Mouse (Mus musculus) olfactory bulb, adult 2 months (tissue): Measurements from ENCODE around the gene Ttc39a. TPM values are rescaled to one million over a fixed set of nuclear protein-coding genes. Genes with fewer than 3 reads are reported as not detected.
"Not testable (repeated sequence)": the region's sequence is repeated elsewhere in the genome, so short reads cannot be mapped to it uniquely, and the experiment has no call there.

ENCODE experiments used
- H3K27ac ChIP-seq: fragments of 200-500 bp; 2 replicates; pipeline ENCODE4 v1.5.1; 2012; ENCODE audit warnings: low read depth, low read length; ENCODE audit not compliant: insufficient read depth
- H3K4me1 ChIP-seq: fragments of 200-500 bp; 2 replicates; pipeline ENCODE4 v1.6.1; 2012; ENCODE audit warnings: low read length; ENCODE audit not compliant: control insufficient read depth, insufficient read depth
- H3K4me3 ChIP-seq: fragments of 200-500 bp; 2 replicates; pipeline ENCODE4 v1.5.1; 2012; ENCODE audit warnings: mild to moderate bottlenecking, low read depth, low read length, moderate library complexity; ENCODE audit not compliant: insufficient read depth
- CTCF ChIP-seq: fragments of 200-500 bp; IDR thresholded peaks from 2 replicates; pipeline ENCODE4 v1.5.1; 2012; ENCODE audit warnings: low read depth, mild to moderate bottlenecking, low read length, moderate library complexity; ENCODE audit not compliant: insufficient read depth
- POLR2A ChIP-seq: fragments of 200-500 bp; IDR thresholded peaks from 2 replicates; pipeline ENCODE4 v1.6.1; 2012; ENCODE audit warnings: mild to moderate bottlenecking, low read depth, low read length, moderate library complexity; ENCODE audit not compliant: insufficient read depth
- WGBS: fragments of 180-500 bp; shearing (Covaris S2); methylation state at CpG from one replicate; pipeline ENCODE4 v1.1.7; 2018; 5-methylcytosine and 5-hydroxymethylcytosine counted together
- polyA plus RNA-seq: library from polyadenylated mRNA; stranded (reverse); fragments of >200 nt; gene quantifications from 2 replicates; pipeline ENCODE4 v1.2.4, GENCODE M21; 2012; ENCODE audit warnings: low replicate concordance; ENCODE audit not compliant: missing spikeins, insufficient read depth, insufficient read length

Gene Ttc39a
- polyA plus RNA-seq: not detected in 2 replicates

DNA sequence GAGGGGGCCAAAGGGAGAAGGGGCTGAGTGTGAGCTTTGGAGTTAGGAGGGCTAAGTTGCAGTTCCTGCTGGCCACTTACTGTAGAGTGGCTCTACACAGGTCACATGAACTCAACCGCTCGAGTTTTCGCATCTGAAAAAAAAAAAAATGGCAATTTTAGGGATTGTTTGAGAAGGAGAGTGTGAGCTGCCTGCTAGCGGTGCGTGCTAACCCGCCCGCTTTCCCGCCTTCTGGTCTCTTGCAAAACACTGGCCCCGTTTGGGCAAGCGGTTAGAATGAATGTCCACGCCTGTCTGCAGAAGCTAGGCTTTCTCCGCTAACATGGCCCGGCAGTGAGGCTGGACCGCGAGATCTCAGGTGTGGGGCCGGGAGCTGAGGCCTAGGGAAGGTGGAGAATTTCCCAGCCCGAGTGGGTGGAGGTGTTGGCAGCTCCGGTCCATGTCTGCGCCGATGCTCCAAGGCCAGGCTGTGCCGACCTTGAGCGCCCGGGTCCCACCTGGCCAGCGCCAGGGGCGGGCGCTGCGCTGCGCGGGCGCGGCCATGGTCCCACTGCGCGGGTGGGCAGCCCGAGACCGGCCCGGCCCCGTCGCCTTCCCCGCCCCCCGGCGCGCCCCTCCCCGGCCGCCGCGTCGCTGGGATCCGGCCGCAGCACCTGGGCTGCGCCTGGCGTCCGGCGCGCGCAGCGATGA lies at the start of gene Ttc39a:
Gene Ttc39a, plus strand, starts transcription at position 138 of the 690 bp plus-strand sequence.
- H3K27ac ChIP-seq: no peak within 1 kb of the TSS

DNA sequence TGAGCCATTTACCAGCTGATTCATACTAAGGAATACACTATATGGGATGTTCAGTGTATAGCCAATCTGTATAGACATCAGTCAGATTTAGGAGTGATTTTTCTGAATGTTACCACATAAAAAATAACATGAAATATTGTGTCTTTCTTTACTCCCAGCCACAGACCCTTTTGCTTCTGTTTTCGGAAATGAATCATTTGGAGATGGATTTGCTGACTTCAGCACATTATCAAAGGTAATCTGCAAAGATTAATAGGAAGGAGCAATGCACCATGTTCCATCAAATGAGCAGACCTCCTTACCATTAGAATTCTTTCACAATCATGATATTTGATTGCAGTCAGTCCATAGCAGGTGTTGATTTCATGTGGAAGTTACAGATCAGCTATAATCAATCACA lies 28.3 kb upstream of the Ttc39a start:
- Histone ChIP-seq H3K4me3 (no peak overlapping the region), H3K4me1 (no peaks in the 10 kb centered on the region), H3K27ac (no peak overlapping the region)
- 95% methylated on average over 1 of the region's 1 CpGs for WGBS
- TF ChIP-seq POLR2A (no peak), CTCF (no peak)

More for the DNA sequence above, at the start of gene Ttc39a:
- TF ChIP-seq POLR2A (no peak), CTCF (no peak)
- Histone ChIP-seq H3K4me1 (peaks cover 7% of the 10 kb centered on the region), H3K4me3 (peak within 1 kb of the TSS; percentile 68)
- WGBS: 2% methylated on average over 42 of the region's 56 CpGs

DNA sequence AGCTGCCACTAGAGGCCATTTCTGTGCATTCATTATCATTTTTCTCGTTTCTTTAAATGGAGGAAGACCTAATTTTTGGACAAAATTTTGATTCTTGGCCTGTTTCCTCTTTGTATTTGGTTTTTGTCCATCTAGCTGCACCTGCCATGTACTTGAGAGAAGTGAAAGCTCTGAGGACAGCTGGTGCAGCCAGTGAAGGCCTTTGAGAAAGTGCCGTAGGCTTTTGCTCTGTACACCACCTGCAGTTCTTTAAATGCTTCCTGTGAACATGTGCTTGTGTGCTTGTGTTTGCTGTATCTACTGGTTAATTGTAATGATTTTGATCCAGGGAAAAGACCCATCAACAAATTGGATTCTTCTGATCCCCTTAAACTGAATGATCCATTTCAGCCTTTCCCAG lies 24.0 kb upstream of the Ttc39a start:
- WGBS: 63% methylated on average over 2 of the region's 2 CpGs
- Histone ChIP-seq H3K4me1 (no peaks in the 10 kb centered on the region), H3K27ac (no peak overlapping the region), H3K4me3 (no peak overlapping the region)
- TF ChIP-seq CTCF (no peak), POLR2A (no peak)

GRCm38 (mm10) chr4:109385599-109385998 lies 20.8 kb upstream of the Ttc39a start:
- no peak overlapping the region for H3K4me3 ChIP-seq
- H3K4me1 ChIP-seq: no peaks in the 10 kb centered on the region
- TF ChIP-seq CTCF (no peak), POLR2A (no peak)
- WGBS: 27% methylated on average over 4 of the region's 4 CpGs
- H3K27ac ChIP-seq: no peak overlapping the region

GRCm38 (mm10) chr4:109393229-109393779 lies 13.1 kb upstream of the Ttc39a start:
- WGBS: 86% methylated on average over 6 of the region's 6 CpGs
- H3K4me1 ChIP-seq: peaks cover 6% of the 10 kb centered on the region; the same call in 1 of the 2 replicates
- no peak overlapping the region for H3K4me3 ChIP-seq
- no peak for TF ChIP-seq POLR2A
- TF ChIP-seq CTCF: no peak
- H3K27ac ChIP-seq: no peak overlapping the region

- WGBS: 12% methylated on average over 13 of the region's 13 CpGs
- Histone ChIP-seq H3K4me1 (peaks cover 6% of the 10 kb centered on the region; the same call in 1 of the 2 replicates), H3K4me3 (no peak overlapping the region), H3K27ac (no peak overlapping the region)
- TF ChIP-seq POLR2A: no peak
- no peak for TF ChIP-seq CTCF
Measured at GRCm38 (mm10) chr4:109393902-109394301, 12.5 kb upstream of the Ttc39a start.

DNA sequence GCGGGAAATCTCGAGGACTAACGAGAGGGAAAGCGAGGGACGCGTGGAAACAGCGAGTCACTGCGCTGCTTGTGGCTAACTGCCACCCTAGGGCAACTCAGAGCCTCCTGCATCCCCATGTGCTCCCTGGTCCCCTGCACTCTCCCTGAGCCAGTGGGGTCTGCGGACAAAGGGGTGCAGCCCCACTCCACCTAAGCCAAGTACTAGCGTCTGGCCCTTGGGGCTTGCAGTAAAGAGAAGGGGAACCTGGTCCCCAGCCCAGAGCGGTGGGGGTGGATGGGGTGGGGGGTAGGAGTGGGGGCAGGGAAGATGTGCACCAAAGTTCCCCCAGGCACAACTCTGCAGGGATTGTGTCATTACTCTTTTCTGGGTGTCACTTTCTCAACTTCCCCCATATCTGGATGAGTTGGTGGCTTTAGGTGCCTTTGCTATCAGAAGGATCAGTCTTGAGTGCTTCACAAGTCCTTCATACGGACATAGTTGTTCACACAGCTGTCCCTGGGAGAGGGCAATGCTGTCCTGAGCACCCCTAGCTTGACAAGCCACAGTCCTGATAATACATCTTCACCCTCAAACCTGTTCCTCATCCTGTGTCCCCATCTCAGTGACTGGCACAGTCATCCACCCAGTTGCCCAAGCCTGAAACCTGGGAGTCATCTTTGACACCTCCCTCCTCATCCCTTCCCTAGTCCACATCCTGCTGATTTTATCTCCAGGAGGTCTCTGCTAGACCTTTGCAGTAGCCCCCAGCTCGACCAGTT lies 11.9 kb upstream of the Ttc39a start:
- WGBS: 36% methylated on average over 13 of the region's 13 CpGs
- Histone ChIP-seq H3K4me1 (peaks cover 6% of the 10 kb centered on the region; the same call in 1 of the 2 replicates), H3K4me3 (no peak overlapping the region)

GRCm38 (mm10) chr4:109400366-109400980 lies 6.0 kb upstream of the Ttc39a start:
- no peak for TF ChIP-seq CTCF
- TF ChIP-seq POLR2A: no peak
- Histone ChIP-seq H3K4me3 (no peak overlapping the region), H3K4me1 (no peaks in the 10 kb centered on the region), H3K27ac (no peak overlapping the region)
- WGBS: 81% methylated on average over 10 of the region's 10 CpGs

More for the DNA sequence above, 11.9 kb upstream of the Ttc39a start:
- H3K27ac ChIP-seq: no peak overlapping the region
- TF ChIP-seq POLR2A: no peak
- no peak for TF ChIP-seq CTCF

DNA sequence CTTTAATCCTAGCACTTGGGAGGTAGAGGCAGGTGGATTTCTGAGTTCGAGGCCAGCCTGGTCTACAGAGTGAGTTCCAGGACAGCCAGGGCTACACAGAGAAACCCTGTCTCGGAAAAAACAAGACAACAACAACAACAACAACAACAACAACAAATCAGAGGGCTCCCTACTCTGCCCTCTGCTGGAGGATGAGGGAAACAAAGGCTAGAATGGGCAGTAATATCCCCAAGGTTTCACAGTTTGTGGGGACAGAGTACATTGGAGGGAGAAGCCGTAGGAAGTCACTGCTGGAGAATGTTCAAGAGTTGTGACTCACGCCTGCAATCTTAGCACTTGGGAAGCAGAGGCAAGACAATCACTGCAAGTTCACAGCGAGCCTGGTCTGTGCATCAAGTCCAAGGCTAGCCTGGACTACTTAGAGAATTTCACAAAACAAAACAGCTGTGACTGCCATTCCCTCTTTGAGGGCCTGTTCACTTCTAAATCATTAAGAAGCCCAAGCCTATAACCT lies 5.2 kb upstream of the Ttc39a start:
- peaks cover 2% of the 10 kb centered on the region for H3K4me1 ChIP-seq
- H3K4me3 ChIP-seq: no peak overlapping the region
- no peak overlapping the region for H3K27ac ChIP-seq
- TF ChIP-seq CTCF (no peak), POLR2A (no peak)
- WGBS: 72% methylated on average over 5 of the region's 5 CpGs

DNA sequence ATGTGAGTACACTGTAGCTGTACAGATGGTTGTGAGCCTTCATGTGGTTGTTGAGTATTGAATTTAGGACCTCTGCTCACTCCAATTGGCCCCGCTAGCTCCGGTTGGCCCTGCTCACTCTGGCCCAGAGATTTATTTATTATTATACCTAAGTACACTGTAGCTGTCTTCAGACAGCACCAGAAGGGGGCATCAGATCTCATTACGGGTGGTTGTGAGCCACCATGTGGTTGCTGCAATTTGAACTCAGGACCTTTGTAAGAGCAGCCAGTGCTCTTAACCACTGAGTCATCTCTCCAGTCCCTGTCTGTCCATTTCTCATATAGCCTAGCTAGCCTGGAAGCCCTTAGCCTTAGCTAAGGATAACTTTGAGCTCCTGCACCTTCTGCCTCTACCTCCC lies 1.5 kb upstream of the Ttc39a start:
- H3K27ac ChIP-seq, H3K4me1 ChIP-seq, H3K4me3 ChIP-seq: not testable (repeated sequence)
- WGBS: 95% methylated on average over 3 of the region's 3 CpGs
